Mouse (Mus musculus): Measurements from ENCODE around the gene Sptlc3. TPM values are rescaled to one million over a fixed set of nuclear protein-coding genes. Genes with fewer than 3 reads are reported as not detected.

Gene Sptlc3
- total and polyA plus RNA-seq, 2 experiments from 2014 or later: 0.20 TPM; not detected in 1

- no peak for ATAC-seq
- Histone ChIP-seq H3K36me3 (ENCODE audit: insufficient read depth, low read length) (no peaks in the 10 kb centered on the region), H3K27me3 (ENCODE audit: insufficient read depth, low read length) (no peaks in the 10 kb centered on the region), H3K27ac (no peak overlapping the region), H3K4me3 (ENCODE audit: low read length) (no peak overlapping the region), H3K9me3 (ENCODE audit: low read length) (no peaks in the 10 kb centered on the region), H3K9ac (replicated peaks; ENCODE audit: low read length) (no peak overlapping the region), H3K4me1 (ENCODE audit: insufficient read depth, low read length) (peaks cover 14% of the 10 kb centered on the region), H3K4me2 (ENCODE audit: low read depth, low read length) (peak overlapping the region; percentile 40; the same call in 1 of the 2 replicates)
- DNase-seq (ENCODE audit: low spot score): no peak
- 39% methylated on average over 3 of the region's 3 CpGs for WGBS
- no peak for TF ChIP-seq CTCF (IDR thresholded peaks at IDR 0.05; ENCODE audit: low read depth)
Measured at GRCm38 (mm10) chr2:139608167-139608566, 114.5 kb downstream of the Sptlc3 start.

GRCm38 (mm10) chr2:139608810-139609209 is 115.1 kb downstream of the Sptlc3 start:
- peak; percentile 51; the same call in 1 of the 2 replicates for ATAC-seq

GRCm38 (mm10) chr2:139609231-139609630 is 115.5 kb downstream of the Sptlc3 start:
- Histone ChIP-seq H3K9ac (replicated peaks; ENCODE audit: low read length) (no peak overlapping the region), H3K27ac (no peak overlapping the region), H3K4me2 (ENCODE audit: low read depth, low read length) (peak overlapping the region; percentile 40), H3K4me1 (ENCODE audit: insufficient read depth, low read length) (peaks cover 14% of the 10 kb centered on the region), H3K9me3 (ENCODE audit: low read length) (no peaks in the 10 kb centered on the region), H3K27me3 (ENCODE audit: insufficient read depth, low read length) (no peaks in the 10 kb centered on the region), H3K4me3 (ENCODE audit: low read length) (no peak overlapping the region), H3K36me3 (ENCODE audit: insufficient read depth, low read length) (no peaks in the 10 kb centered on the region)
- 26% methylated on average over 7 of the region's 7 CpGs for WGBS
- DNase-seq (ENCODE audit: low spot score): no peak
- no peak for ATAC-seq
- no peak for TF ChIP-seq CTCF (IDR thresholded peaks at IDR 0.05; ENCODE audit: low read depth)

More at GRCm38 (mm10) chr2:139608810-139609209, 115.1 kb downstream of the Sptlc3 start:
- H3K4me1 ChIP-seq (ENCODE audit: insufficient read depth, low read length): peaks cover 14% of the 10 kb centered on the region
- no peaks in the 10 kb centered on the region for H3K9me3 ChIP-seq (ENCODE audit: low read length)
- no peak overlapping the region for H3K9ac ChIP-seq (replicated peaks; ENCODE audit: low read length)
- no peak overlapping the region for H3K27ac ChIP-seq
- TF ChIP-seq CTCF (IDR thresholded peaks at IDR 0.05; ENCODE audit: low read depth): no peak
- H3K36me3 ChIP-seq (ENCODE audit: insufficient read depth, low read length): no peaks in the 10 kb centered on the region
- no peaks in the 10 kb centered on the region for H3K27me3 ChIP-seq (ENCODE audit: insufficient read depth, low read length)
- peak overlapping the region; percentile 40 for H3K4me2 ChIP-seq (ENCODE audit: low read depth, low read length)
- 10% methylated on average over 7 of the region's 7 CpGs for WGBS
- peak; percentile 15 for DNase-seq (ENCODE audit: low spot score)
- no peak overlapping the region for H3K4me3 ChIP-seq (ENCODE audit: low read length)

GRCm38 (mm10) chr2:139609662-139610291 is 116.1 kb downstream of the Sptlc3 start:
- Histone ChIP-seq H3K4me3 (ENCODE audit: low read length) (no peak overlapping the region), H3K27me3 (ENCODE audit: insufficient read depth, low read length) (no peaks in the 10 kb centered on the region), H3K9ac (replicated peaks; ENCODE audit: low read length) (no peak overlapping the region), H3K27ac (no peak overlapping the region), H3K4me2 (ENCODE audit: low read depth, low read length) (peak overlapping the region; percentile 40; the same call in 1 of the 2 replicates), H3K36me3 (ENCODE audit: insufficient read depth, low read length) (no peaks in the 10 kb centered on the region), H3K4me1 (ENCODE audit: insufficient read depth, low read length) (peaks cover 14% of the 10 kb centered on the region), H3K9me3 (ENCODE audit: low read length) (no peaks in the 10 kb centered on the region)
- no peak for TF ChIP-seq CTCF (IDR thresholded peaks at IDR 0.05; ENCODE audit: low read depth)
- 20% methylated on average over 8 of the region's 8 CpGs for WGBS
- DNase-seq (ENCODE audit: low spot score) (peak; percentile 30), ATAC-seq (peak; percentile 61; the same call in 1 of the 2 replicates)

- H3K4me2 ChIP-seq (ENCODE audit: low read depth, low read length): no peak overlapping the region
- 51% methylated on average over 10 of the region's 10 CpGs for WGBS
- no peaks in the 10 kb centered on the region for H3K36me3 ChIP-seq (ENCODE audit: insufficient read depth, low read length)
- DNase-seq (ENCODE audit: low spot score) (no peak), ATAC-seq (no peak)
- H3K27me3 ChIP-seq (ENCODE audit: insufficient read depth, low read length): no peaks in the 10 kb centered on the region
- peaks cover 14% of the 10 kb centered on the region for H3K4me1 ChIP-seq (ENCODE audit: insufficient read depth, low read length)
- no peak overlapping the region for H3K9ac ChIP-seq (replicated peaks; ENCODE audit: low read length)
- no peak overlapping the region for H3K4me3 ChIP-seq (ENCODE audit: low read length)
- no peak overlapping the region for H3K27ac ChIP-seq
- TF ChIP-seq CTCF (IDR thresholded peaks at IDR 0.05; ENCODE audit: low read depth): no peak
- no peaks in the 10 kb centered on the region for H3K9me3 ChIP-seq (ENCODE audit: low read length)
Measured at GRCm38 (mm10) chr2:139612410-139613107, 118.8 kb downstream of the Sptlc3 start.

GRCm38 (mm10) chr2:139626496-139626895 is 132.8 kb downstream of the Sptlc3 start:
- H3K4me1 ChIP-seq (ENCODE audit: insufficient read depth, low read length): no peaks in the 10 kb centered on the region
- DNase-seq (ENCODE audit: low spot score): no peak
- no peak overlapping the region for H3K9ac ChIP-seq (replicated peaks; ENCODE audit: low read length)
- no peak overlapping the region for H3K4me3 ChIP-seq (ENCODE audit: low read length)
- H3K27ac ChIP-seq: no peak overlapping the region
- H3K9me3 ChIP-seq (ENCODE audit: low read length): no peaks in the 10 kb centered on the region
- ATAC-seq: no peak
- H3K4me2 ChIP-seq (ENCODE audit: low read depth, low read length): no peak overlapping the region
- no peak for TF ChIP-seq CTCF (IDR thresholded peaks at IDR 0.05; ENCODE audit: low read depth)
- no peaks in the 10 kb centered on the region for H3K36me3 ChIP-seq (ENCODE audit: insufficient read depth, low read length)
- H3K27me3 ChIP-seq (ENCODE audit: insufficient read depth, low read length): no peaks in the 10 kb centered on the region
- WGBS: 46% methylated on average over 1 of the region's 1 CpGs

GRCm38 (mm10) chr2:139628731-139629130 is 135.0 kb downstream of the Sptlc3 start:
- TF ChIP-seq CTCF (IDR thresholded peaks at IDR 0.05; ENCODE audit: low read depth): no peak
- Histone ChIP-seq H3K4me2 (ENCODE audit: low read depth, low read length) (no peak overlapping the region), H3K4me1 (ENCODE audit: insufficient read depth, low read length) (no peaks in the 10 kb centered on the region), H3K27ac (no peak overlapping the region), H3K4me3 (ENCODE audit: low read length) (no peak overlapping the region), H3K36me3 (ENCODE audit: insufficient read depth, low read length) (no peaks in the 10 kb centered on the region), H3K9me3 (ENCODE audit: low read length) (no peaks in the 10 kb centered on the region), H3K27me3 (ENCODE audit: insufficient read depth, low read length) (no peaks in the 10 kb centered on the region), H3K9ac (replicated peaks; ENCODE audit: low read length) (no peak overlapping the region)
- ATAC-seq (no peak), DNase-seq (ENCODE audit: low spot score) (no peak)
- 76% methylated on average over 4 of the region's 4 CpGs for WGBS
